In genomic region chr11:116543110-116543509, GRCm38 (mm10) we compare ENCODE assay signal across 9 mouse cellular contexts. TPM values are rescaled to one million over a fixed set of nuclear protein-coding genes. Genes with fewer than 3 reads are reported as not detected.
DNase-seq lines count a peak whose midpoint lies in the region; ATAC-seq and TF ChIP-seq lines count a peak whose summit lies in the region.
"Had no signal": no experiment of that assay in that cellular context is flagged by ENCODE, and none has a peak within 500 bp of the region (broad histone marks: within the 10 kb centered on the region; RNA-seq: fewer than 3 reads in every experiment).

No protein-coding gene starts in this region.

- no peak overlapping the region for H3K9ac ChIP-seq in limb, embryonic 11.5 days (ENCODE audit: low read length)
- no peak overlapping the region for H3K9ac ChIP-seq in liver, adult 2 months (ENCODE audit: low read depth, low read length)

- no peak for ATAC-seq in limb, embryonic 11.5 days (ENCODE audit: insufficient number of reproducible peaks, low FRiP score, low TSS enrichment, low read depth)

- H3K4me2 ChIP-seq in limb, embryonic 11.5 days (ENCODE audit: low read depth, severe bottlenecking): no peak overlapping the region

- no peaks in the 10 kb centered on the region for H3K9me3 ChIP-seq in limb, embryonic 11.5 days (ENCODE audit: control insufficient read depth, low read length)
- H3K9me3 ChIP-seq in limb, embryonic 10.5 days (replicated peaks): no peaks in the 10 kb centered on the region

- no peaks in the 10 kb centered on the region for H3K79me2 ChIP-seq in liver, adult 2 months (ENCODE audit: control insufficient read depth, insufficient read depth, low read length)

- no peak overlapping the region for H3K4me3 ChIP-seq in limb, embryonic 11.5 days (ENCODE audit: low read depth, low read length)
- no peak overlapping the region for H3K4me3 ChIP-seq in limb, embryonic 10.5 days
- H3K4me3 ChIP-seq in liver, adult 2 months (ENCODE audit: insufficient read depth, low read depth, low read length): no peak overlapping the region

- 87% methylated on average over 4 of the region's 4 CpGs for WGBS in limb, embryonic 11.5 days
- WGBS in limb, embryonic 10.5 days: 84% methylated on average over 4 of the region's 4 CpGs
- 85% methylated on average over 4 of the region's 4 CpGs for WGBS in liver, adult 2 months

- peak; percentile 36 to 44 for DNase-seq in adrenal gland, postnatal 36 days
- DNase-seq in adrenal gland, adult 18-20 months (ENCODE audit: low spot score in 2 of 2): no peak
- DNase-seq in limb, embryonic 11.5 days (ENCODE audit: low spot score): peak; percentile 49
- no peak for DNase-seq in limb, embryonic 10.5 days (ENCODE audit: low spot score)
- peak; percentile 52 for DNase-seq in brain, embryonic 14.5 days (ENCODE audit: low read depth)
- DNase-seq in liver, adult 2 months (ENCODE audit: extremely low read depth, low read depth, low spot score): no peak
- DNase-seq in thymus, postnatal 14 days: peak; percentile 31
- no peak for DNase-seq in urinary bladder, postnatal 36 days (ENCODE audit: low spot score in 2 of 2)

- H3K36me3 ChIP-seq in limb, embryonic 11.5 days (ENCODE audit: control insufficient read depth, insufficient read depth, low read length): peaks cover 45% of the 10 kb centered on the region
- peaks cover 100% of the 10 kb centered on the region for H3K36me3 ChIP-seq in limb, embryonic 10.5 days
- no peaks in the 10 kb centered on the region; the same call in 1 of the 2 replicates for H3K36me3 ChIP-seq in liver, adult 2 months (ENCODE audit: control insufficient read depth, insufficient read depth, low read length)

- no peak overlapping the region for H3K27ac ChIP-seq in limb, embryonic 11.5 days (replicated peaks; ENCODE audit: low read depth, low read length)
- no peak overlapping the region for H3K27ac ChIP-seq in limb, embryonic 10.5 days
- H3K27ac ChIP-seq in liver, adult 2 months (replicated peaks; ENCODE audit: insufficient read depth, low read depth, low read length): no peak overlapping the region

- no peak for TF ChIP-seq POLR2A in brain, embryonic 14.5 days (IDR thresholded peaks at IDR 0.05; ENCODE audit: borderline replicate concordance, extremely low read depth, insufficient read depth, insufficient read length, poor library complexity, severe bottlenecking)
- no peak for TF ChIP-seq POLR2A in liver, adult 2 months (IDR thresholded peaks at IDR 0.05; ENCODE audit: extremely low read depth, insufficient read depth, low read length)

- H3K27me3 ChIP-seq in limb, embryonic 11.5 days (ENCODE audit: control insufficient read depth, insufficient read depth, low read length): no peaks in the 10 kb centered on the region
- H3K27me3 ChIP-seq in limb, embryonic 10.5 days (ENCODE audit: low read depth, poor library complexity, severe bottlenecking): no peaks in the 10 kb centered on the region
- no peaks in the 10 kb centered on the region for H3K27me3 ChIP-seq in liver, adult 2 months (ENCODE audit: control insufficient read depth, insufficient read depth, low read length)

- no peaks in the 10 kb centered on the region for H3K4me1 ChIP-seq in limb, embryonic 11.5 days (ENCODE audit: control insufficient read depth, insufficient read depth, low read length)
- peaks cover 10% of the 10 kb centered on the region; the same call in 1 of the 2 replicates for H3K4me1 ChIP-seq in limb, embryonic 10.5 days
- H3K4me1 ChIP-seq in liver, adult 2 months (ENCODE audit: control insufficient read depth, insufficient read depth, low read length): no peaks in the 10 kb centered on the region

- TF ChIP-seq CTCF in brain, embryonic 14.5 days (IDR thresholded peaks at IDR 0.05; ENCODE audit: borderline replicate concordance, extremely low read depth, insufficient read depth, insufficient read length): peak; percentile 77
- TF ChIP-seq CTCF in liver, adult 2 months (IDR thresholded peaks at IDR 0.05; ENCODE audit: low read depth, low read length): peak; percentile 79

RNA-seq across cellular contexts. Expression of gene Sphk1, which starts 12.4 kb away (rescaled TPM):
- total RNA-seq in adrenal gland, postnatal 36 days (2021): 1 to 10 TPM; 1.7 to 3.4 TPM
- total RNA-seq in adrenal gland, adult 18-20 months (2021): 1 to 10 TPM; 1.9 to 2.5 TPM
- polyA plus RNA-seq in limb, embryonic 11.5 days (2014; fragmentation: Nextera tagmentation; extraction: Ambion mirVana): 1.3 and 1.9 TPM in 2 replicates
- polyA plus RNA-seq in limb, embryonic 10.5 days (2016; fragmentation: Nextera tagmentation; extraction: Ambion mirVana): 0.30 and 0.54 TPM in 2 replicates
- 2.4 and 3.6 TPM in 2 replicates for polyA plus RNA-seq in brain, embryonic 14.5 days (2012; rRNA removed)
- 0.47 and 0.55 TPM in 2 replicates for total RNA-seq in liver, adult 2 months (2014; rRNA removed)
- polyA plus RNA-seq in liver, adult 2 months (2012; rRNA removed): 0.21 and 0.44 TPM in 2 replicates

RNA-seq across cellular contexts. Expression of gene Ube2o, which starts 38.1 kb away (rescaled TPM):
- 10 to 100 TPM; 26.6 to 29.3 TPM for total RNA-seq in adrenal gland, postnatal 36 days (2021)
- 10 to 100 TPM; 27.6 to 29.0 TPM for total RNA-seq in adrenal gland, adult 18-20 months (2021)
- polyA plus RNA-seq in limb, embryonic 11.5 days (2014; fragmentation: Nextera tagmentation; extraction: Ambion mirVana): 19.4 and 24.1 TPM in 2 replicates
- 12.7 and 16.4 TPM in 2 replicates for polyA plus RNA-seq in limb, embryonic 10.5 days (2016; fragmentation: Nextera tagmentation; extraction: Ambion mirVana)
- polyA plus RNA-seq in brain, embryonic 14.5 days (2012; rRNA removed): 54.3 and 68.5 TPM in 2 replicates
- 2.0 and 3.2 TPM in 2 replicates for total RNA-seq in liver, adult 2 months (2014; rRNA removed)
- polyA plus RNA-seq in liver, adult 2 months (2012; rRNA removed): 5.7 and 7.3 TPM in 2 replicates

RNA-seq across cellular contexts. Expression of gene Aanat, which starts 43.1 kb away (rescaled TPM):
- not detected for total RNA-seq in adrenal gland, postnatal 36 days (2021)
- not detected for total RNA-seq in adrenal gland, adult 18-20 months (2021)
- polyA plus RNA-seq in limb, embryonic 11.5 days (2014; fragmentation: Nextera tagmentation; extraction: Ambion mirVana): 0.28 TPM in 1 of 2 replicates, not detected in the other
- not detected in 2 replicates for polyA plus RNA-seq in limb, embryonic 10.5 days (2016; fragmentation: Nextera tagmentation; extraction: Ambion mirVana)
- 1.2 and 2.7 TPM in 2 replicates for polyA plus RNA-seq in brain, embryonic 14.5 days (2012; rRNA removed)
- not detected in 2 replicates for total RNA-seq in liver, adult 2 months (2014; rRNA removed)
- polyA plus RNA-seq in liver, adult 2 months (2012; rRNA removed): not detected in 2 replicates
- polyA plus RNA-seq: stomach, embryonic 16.5 days had no signal

RNA-seq across cellular contexts. Expression of gene Prpsap1, which starts 49.1 kb away (rescaled TPM):
- 10 to 100 TPM; 84.6 to 87.0 TPM for total RNA-seq in adrenal gland, postnatal 36 days (2021)
- total RNA-seq in adrenal gland, adult 18-20 months (2021): 100 to 1,000 TPM in 1 of 2 experiments, 10 to 100 TPM in 1; 67.7 to 102 TPM
- polyA plus RNA-seq in limb, embryonic 11.5 days (2014; fragmentation: Nextera tagmentation; extraction: Ambion mirVana): 183 and 193 TPM in 2 replicates
- 203 and 209 TPM in 2 replicates for polyA plus RNA-seq in limb, embryonic 10.5 days (2016; fragmentation: Nextera tagmentation; extraction: Ambion mirVana)
- polyA plus RNA-seq in brain, embryonic 14.5 days (2012; rRNA removed): 120 and 132 TPM in 2 replicates
- 37.7 and 59.0 TPM in 2 replicates for total RNA-seq in liver, adult 2 months (2014; rRNA removed)
- 72.8 and 80.1 TPM in 2 replicates for polyA plus RNA-seq in liver, adult 2 months (2012; rRNA removed)

Comparison
In these comparisons a context has a peak if more than half of its experiments do, and no peak if none do; other contexts are left out.
1. DNase-seq: peak in adrenal gland, postnatal 36 days (2 of 2), limb, embryonic 11.5 days (single experiment), brain, embryonic 14.5 days (single experiment) and thymus, postnatal 14 days (single experiment); none in adrenal gland, adult 18-20 months (0 of 2), limb, embryonic 10.5 days (single experiment), liver, adult 2 months (single experiment) and urinary bladder, postnatal 36 days (0 of 2).